8 mouse cellular contexts compared by ENCODE assay signal in genomic region chr17:62881791-62882725, GRCm38 (mm10). TPM values are rescaled to one million over a fixed set of nuclear protein-coding genes. Genes with fewer than 3 reads are reported as not detected.
DNase-seq lines count a peak whose midpoint lies in the region; ATAC-seq and TF ChIP-seq lines count a peak whose summit lies in the region.

No protein-coding gene starts in this region.

- H3K9ac ChIP-seq in lung, postnatal 0 days (replicated peaks; ENCODE audit: low read depth) = peak overlapping the region; percentile 52

- WGBS in hindbrain, embryonic 10.5 days = under 1% methylated on average over 58 of the region's 58 CpGs
- under 1% methylated on average over 58 of the region's 58 CpGs for WGBS in lung, postnatal 0 days

- H3K4me3 ChIP-seq in hindbrain, embryonic 10.5 days = peak overlapping the region; percentile 85
- H3K4me3 ChIP-seq in lung, postnatal 0 days (ENCODE audit: low read depth, low read length) = peak overlapping the region; percentile 74

- H3K9me3 ChIP-seq in hindbrain, embryonic 10.5 days = no peaks in the 10 kb centered on the region
- no peaks in the 10 kb centered on the region for H3K9me3 ChIP-seq in lung, postnatal 0 days (ENCODE audit: low read length)

- H3K4me1 ChIP-seq in hindbrain, embryonic 10.5 days (replicated peaks) = peaks cover 20% of the 10 kb centered on the region
- H3K4me1 ChIP-seq in lung, postnatal 0 days (ENCODE audit: insufficient read depth, low read depth, low read length) = no peaks in the 10 kb centered on the region; the same call in 1 of the 2 replicates

- ATAC-seq in frontal cortex, adult (ENCODE audit: low TSS enrichment) = peak; percentile 6; the same call in 1 of the 2 replicates
- peak; percentile 22; the same call in 1 of the 2 replicates for ATAC-seq in lung, postnatal 0 days

- H3K36me3 ChIP-seq in hindbrain, embryonic 10.5 days = no peaks in the 10 kb centered on the region
- no peaks in the 10 kb centered on the region for H3K36me3 ChIP-seq in lung, postnatal 0 days (ENCODE audit: insufficient read depth, low read length)

- no peak for TF ChIP-seq CTCF in lung, postnatal 0 days (IDR thresholded peaks at IDR 0.05)

- H3K4me2 ChIP-seq in lung, postnatal 0 days (replicated peaks; ENCODE audit: low read depth, low read length) = peak overlapping the region; percentile 98

- DNase-seq in NIH3T3 (ENCODE audit: low read depth) = peak; percentile 85
- peak; percentile 10 for DNase-seq in cerebellum, adult 9-10 months
- DNase-seq in hindbrain, embryonic 10.5 days (ENCODE audit: low spot score) = peak; percentile 80
- peak; percentile 48 to 58 for DNase-seq in layer of hippocampus, postnatal 10 days (ENCODE audit: low spot score in 2 of 2)
- DNase-seq in lung, postnatal 0 days (ENCODE audit: low spot score) = peak; percentile 78
- peak; percentile 78 for DNase-seq in retina, embryonic 14.5 days (ENCODE audit: low spot score)
- DNase-seq in urinary bladder, postnatal 10 days (ENCODE audit: low spot score) = peak; percentile 42

- H3K27ac ChIP-seq in hindbrain, embryonic 10.5 days = peak overlapping the region; percentile 98
- H3K27ac ChIP-seq in lung, postnatal 0 days (ENCODE audit: low read length) = peak overlapping the region; percentile 84

- H3K27me3 ChIP-seq in hindbrain, embryonic 10.5 days (ENCODE audit: insufficient read depth, poor library complexity, severe bottlenecking) = no peaks in the 10 kb centered on the region
- peaks cover 11% of the 10 kb centered on the region; the same call in 1 of the 2 replicates for H3K27me3 ChIP-seq in lung, postnatal 0 days (replicated peaks; ENCODE audit: insufficient read depth, low read length)

- TF ChIP-seq EP300 in lung, postnatal 0 days (IDR thresholded peaks at IDR 0.05) = no peak

RNA-seq across cellular contexts. Expression of gene Efna5, which starts 0.9 kb away (rescaled TPM):
- 40.5 and 50.5 TPM in 2 replicates for polyA plus RNA-seq in hindbrain, embryonic 10.5 days (2016; fragmentation: Nextera tagmentation; extraction: Ambion mirVana)
- total RNA-seq in layer of hippocampus, postnatal 10 days (2021) = 10 to 100 TPM; 13.3 to 13.5 TPM
- polyA plus RNA-seq in lung, postnatal 0 days (2015; fragmentation: Nextera tagmentation; extraction: Ambion mirVana) = 6.7 TPM in 2 replicates

Comparison
In these comparisons a context has a peak if more than half of its experiments do, and no peak if none do; other contexts are left out.
1. Peak in every context shown above with its lines: DNase-seq, ATAC-seq, H3K4me3 ChIP-seq and H3K27ac ChIP-seq.
2. DNase-seq: peak in every context shown above with its lines; median percentile 85 in NIH3T3; 80 in hindbrain, embryonic 10.5 days; 78 in lung, postnatal 0 days; 78 in retina, embryonic 14.5 days; 53 in layer of hippocampus, postnatal 10 days; 42 in urinary bladder, postnatal 10 days; 10 in cerebellum, adult 9-10 months.